Mouse (Mus musculus) intestine, embryonic 14.5 days (tissue): ENCODE measurements at regions not wholly inside any gene's neighbourhood (a gene's known extent, or its start where the extent isn't known, plus 50 kb on each side); places are given as distances from the start of the nearest gene placed in this dataset.

Experiments
- ATAC-seq: fragments of 200-750 bp; cut with Nextera tagmentation; replicated peaks from 2 replicates; pipeline ENCODE4 v1.8.0; 2017; ENCODE audit warnings: low read depth, moderate number of reproducible peaks, moderate TSS enrichment, moderate library complexity; ENCODE audit not compliant: low FRiP score, low TSS enrichment
- DNase-seq: peaks from one replicate; pipeline ENCODE4 v3.0.0-alpha.2; 2018; ENCODE audit warnings: low spot score
- H3K27ac ChIP-seq: fragments of 300-500 bp; sonication (generic); 2 replicates; pipeline ENCODE4 v1.5.1; 2014; ENCODE audit warnings: low read depth, mild to moderate bottlenecking, control low read depth
- H3K27me3 ChIP-seq: fragments of 300-500 bp; sonication (generic); replicated peaks from 2 replicates; pipeline ENCODE4 v1.6.1; 2014; ENCODE audit warnings: low read length, control low read depth; ENCODE audit not compliant: control insufficient read depth, insufficient read depth
- H3K36me3 ChIP-seq: fragments of 300-500 bp; sonication (generic); 2 replicates; pipeline ENCODE4 v1.6.1; 2014; ENCODE audit warnings: low read length, control low read depth; ENCODE audit not compliant: control insufficient read depth, insufficient read depth
- H3K4me1 ChIP-seq: fragments of 300-500 bp; sonication (generic); replicated peaks from 2 replicates; pipeline ENCODE4 v1.6.1; 2014; ENCODE audit warnings: low read length, control low read depth, mixed read lengths; ENCODE audit not compliant: control insufficient read depth, insufficient read depth
- H3K4me2 ChIP-seq: fragments of 300-500 bp; sonication (generic); 2 replicates; pipeline ENCODE4 v1.6.1; 2014; ENCODE audit warnings: low read length
- H3K4me3 ChIP-seq: fragments of 300-500 bp; sonication (generic); 2 replicates; pipeline ENCODE4 v1.5.1; 2014; ENCODE audit warnings: low read depth, low read length, control low read depth, mixed read lengths
- H3K9ac ChIP-seq: fragments of 300-500 bp; sonication (generic); 2 replicates; pipeline ENCODE4 v1.6.1; 2014; ENCODE audit warnings: mild to moderate bottlenecking, low read length
- H3K9me3 ChIP-seq: fragments of 300-500 bp; sonication (generic); 2 replicates; pipeline ENCODE4 v1.6.1; 2016; ENCODE audit warnings: low read length, control low read depth; ENCODE audit not compliant: control insufficient read depth
- WGBS: fragments of 180-500 bp; shearing (Covaris S2); extraction: QIAGEN DNeasy Blood & Tissue Kit; methylation state at CpG from one replicate; pipeline ENCODE4 v1.1.7; 2014; 5-methylcytosine and 5-hydroxymethylcytosine counted together

DNA sequence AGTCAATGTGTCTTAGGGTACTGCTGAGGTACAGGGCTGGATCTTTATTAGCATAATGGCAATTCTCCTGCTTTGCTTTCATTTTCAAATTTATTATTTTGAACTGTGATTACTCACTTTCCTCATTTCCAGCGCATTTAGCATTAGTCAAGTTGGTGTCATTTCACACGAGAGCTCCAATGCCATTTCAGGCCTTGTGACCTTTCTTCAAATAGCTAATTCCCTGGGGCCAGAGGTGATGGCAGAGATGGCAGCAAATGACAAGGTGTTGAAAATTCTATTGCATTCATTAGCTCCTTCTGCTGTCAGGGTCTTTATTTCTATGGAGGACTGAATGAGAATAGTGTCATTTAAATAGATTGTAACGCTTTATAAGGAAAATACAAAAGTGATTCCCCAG, 300.9 kb upstream of the Dcn start:
- Histone ChIP-seq H3K9ac (no peak overlapping the region), H3K4me3 (no peak overlapping the region), H3K27ac (no peak overlapping the region), H3K36me3 (no peaks in the 10 kb centered on the region), H3K9me3 (no peaks in the 10 kb centered on the region), H3K27me3 (no peaks in the 10 kb centered on the region), H3K4me2 (no peak overlapping the region), H3K4me1 (no peaks in the 10 kb centered on the region)
- DNase-seq, result no peak
- ATAC-seq, result no peak
- 72% methylated on average over 3 of the region's 3 CpGs for WGBS

- Histone ChIP-seq H3K4me1 (no peaks in the 10 kb centered on the region), H3K9ac (no peak overlapping the region)
- no peak for ATAC-seq
Observed at GRCm38 (mm10) chr10:97189696-97190095, 289.7 kb upstream of the Dcn start.

DNA sequence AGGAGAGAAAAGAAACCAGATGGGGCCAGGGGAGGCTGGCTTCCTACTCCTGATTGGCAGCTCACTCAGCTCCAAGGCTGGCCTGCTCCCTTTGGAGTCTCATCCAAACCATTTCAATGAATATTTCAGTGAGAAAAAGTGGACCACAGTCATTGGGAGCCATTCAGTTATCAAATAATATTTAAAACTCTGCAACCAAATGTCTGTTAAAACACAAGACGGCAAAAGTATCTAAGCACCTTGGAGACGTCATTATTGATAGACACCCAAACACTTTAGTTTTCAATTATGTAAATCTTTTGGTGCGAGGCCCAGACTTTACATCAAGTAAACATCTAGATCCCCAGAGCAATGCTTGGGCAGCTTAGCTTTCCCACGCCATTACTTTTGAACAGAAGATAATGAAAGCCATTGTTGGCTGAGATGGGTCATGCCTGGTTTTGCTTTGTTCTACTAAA, 268.1 kb upstream of the Dcn start:
- ATAC-seq, result no peak
- Histone ChIP-seq H3K36me3 (no peaks in the 10 kb centered on the region), H3K9ac (no peak overlapping the region), H3K27me3 (no peaks in the 10 kb centered on the region), H3K27ac (no peak overlapping the region), H3K4me2 (no peak overlapping the region), H3K4me1 (peaks cover 3% of the 10 kb centered on the region; the same call in 1 of the 2 replicates), H3K9me3 (no peaks in the 10 kb centered on the region), H3K4me3 (no peak overlapping the region)
- WGBS, result 72% methylated on average over 4 of the region's 4 CpGs
- no peak for DNase-seq

More at GRCm38 (mm10) chr10:97189696-97190095, 289.7 kb upstream of the Dcn start:
- no peak overlapping the region for H3K27ac ChIP-seq
- H3K4me3 ChIP-seq, result no peak overlapping the region
- H3K36me3 ChIP-seq, result no peaks in the 10 kb centered on the region
- no peaks in the 10 kb centered on the region for H3K27me3 ChIP-seq
- no peak for DNase-seq
- H3K4me2 ChIP-seq, result no peak overlapping the region
- no peaks in the 10 kb centered on the region for H3K9me3 ChIP-seq

DNA sequence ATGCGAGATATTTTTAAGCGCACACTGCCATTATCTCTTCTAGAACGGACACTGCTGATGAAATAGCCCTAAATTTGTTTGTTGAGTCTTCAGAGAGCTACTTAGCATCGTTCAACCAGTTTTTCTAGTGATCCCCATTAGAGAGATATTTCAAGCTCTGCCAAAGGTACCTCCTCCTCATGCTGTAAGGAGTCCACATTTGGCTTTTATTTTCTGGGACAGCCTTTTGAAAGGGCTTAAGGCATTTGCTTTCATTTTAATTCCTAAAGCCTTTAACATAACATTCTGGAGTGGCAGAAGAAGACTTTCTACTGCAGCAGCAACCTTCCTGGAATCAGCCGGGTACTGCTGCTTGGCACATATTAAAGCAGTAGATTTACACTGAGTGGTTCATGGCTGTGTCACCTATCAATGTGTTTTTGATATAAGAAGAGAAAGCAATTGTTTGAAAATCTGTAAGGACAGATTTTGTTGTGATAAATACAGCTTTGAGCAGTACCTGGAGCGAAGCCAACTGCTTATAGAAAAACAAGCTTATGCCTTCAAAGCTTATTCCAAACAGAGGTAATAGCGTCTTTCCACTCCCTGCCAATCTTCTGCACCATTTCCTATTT, 267.5 kb upstream of the Dcn start:
- H3K36me3 ChIP-seq, result no peaks in the 10 kb centered on the region
- no peak overlapping the region for H3K4me3 ChIP-seq
- H3K9me3 ChIP-seq, result no peaks in the 10 kb centered on the region
- no peak overlapping the region for H3K4me2 ChIP-seq
- no peak overlapping the region for H3K27ac ChIP-seq
- no peak for DNase-seq
- H3K27me3 ChIP-seq, result no peaks in the 10 kb centered on the region
- H3K4me1 ChIP-seq, result peaks cover 3% of the 10 kb centered on the region; the same call in 1 of the 2 replicates
- no peak for ATAC-seq
- WGBS, result 78% methylated on average over 7 of the region's 7 CpGs
- H3K9ac ChIP-seq, result no peak overlapping the region

GRCm38 (mm10) chr10:97219474-97219873, 259.9 kb upstream of the Dcn start:
- WGBS, result 58% methylated on average over 3 of the region's 3 CpGs
- ATAC-seq, result no peak

GRCm38 (mm10) chr10:97220431-97220830, 259.0 kb upstream of the Dcn start:
- no peaks in the 10 kb centered on the region for H3K4me1 ChIP-seq
- ATAC-seq, result peak; percentile 85
- 54% methylated on average over 3 of the region's 3 CpGs for whole genome bisulfite sequencing
- H3K4me2 ChIP-seq, result no peak overlapping the region
- no peaks in the 10 kb centered on the region for H3K36me3 ChIP-seq
- no peak for DNase-seq
- no peak overlapping the region for H3K27ac ChIP-seq
- H3K9me3 ChIP-seq, result no peaks in the 10 kb centered on the region
- no peak overlapping the region for H3K4me3 ChIP-seq
- H3K9ac ChIP-seq, result no peak overlapping the region
- H3K27me3 ChIP-seq, result no peaks in the 10 kb centered on the region

More at GRCm38 (mm10) chr10:97219474-97219873, 259.9 kb upstream of the Dcn start:
- Histone ChIP-seq H3K4me1 (no peaks in the 10 kb centered on the region), H3K9me3 (no peaks in the 10 kb centered on the region), H3K4me2 (no peak overlapping the region), H3K4me3 (no peak overlapping the region), H3K27me3 (no peaks in the 10 kb centered on the region), H3K27ac (no peak overlapping the region), H3K9ac (no peak overlapping the region), H3K36me3 (no peaks in the 10 kb centered on the region)
- no peak for DNase-seq

DNA sequence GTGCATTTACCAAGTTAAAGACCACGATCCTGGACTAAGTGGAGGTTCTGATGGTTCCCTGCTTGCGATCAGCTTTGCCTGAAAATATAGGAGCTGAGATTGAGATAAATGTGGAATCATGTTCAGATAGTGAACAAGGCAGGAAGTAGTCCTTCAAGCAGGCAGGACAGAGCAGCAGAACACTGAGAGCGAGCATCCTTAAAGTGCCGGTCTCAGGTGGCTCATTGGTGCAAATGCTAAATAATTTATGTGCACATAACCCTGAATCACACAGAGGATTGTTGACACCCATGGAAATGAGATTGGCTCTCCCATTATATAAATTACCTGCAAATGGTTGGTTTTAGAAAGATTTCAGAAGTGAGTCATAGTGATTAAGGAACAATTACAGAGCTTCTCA, 243.8 kb upstream of the Dcn start:
- WGBS, result 62% methylated on average over 4 of the region's 4 CpGs
- no peak overlapping the region for H3K27ac ChIP-seq
- no peak overlapping the region for H3K4me2 ChIP-seq
- no peak for DNase-seq
- no peak overlapping the region for H3K9ac ChIP-seq
- H3K4me1 ChIP-seq, result no peaks in the 10 kb centered on the region
- H3K9me3 ChIP-seq, result no peaks in the 10 kb centered on the region
- H3K4me3 ChIP-seq, result no peak overlapping the region
- H3K27me3 ChIP-seq, result no peaks in the 10 kb centered on the region
- no peaks in the 10 kb centered on the region for H3K36me3 ChIP-seq
- ATAC-seq, result no peak

GRCm38 (mm10) chr10:97241476-97241875, 237.9 kb upstream of the Dcn start:
- Histone ChIP-seq H3K27ac (no peak overlapping the region), H3K9ac (no peak overlapping the region), H3K4me2 (no peak overlapping the region), H3K4me3 (no peak overlapping the region), H3K4me1 (no peaks in the 10 kb centered on the region), H3K27me3 (no peaks in the 10 kb centered on the region), H3K9me3 (no peaks in the 10 kb centered on the region), H3K36me3 (no peaks in the 10 kb centered on the region)
- DNase-seq, result no peak
- no peak for ATAC-seq
- 81% methylated on average over 2 of the region's 2 CpGs for WGBS

DNA sequence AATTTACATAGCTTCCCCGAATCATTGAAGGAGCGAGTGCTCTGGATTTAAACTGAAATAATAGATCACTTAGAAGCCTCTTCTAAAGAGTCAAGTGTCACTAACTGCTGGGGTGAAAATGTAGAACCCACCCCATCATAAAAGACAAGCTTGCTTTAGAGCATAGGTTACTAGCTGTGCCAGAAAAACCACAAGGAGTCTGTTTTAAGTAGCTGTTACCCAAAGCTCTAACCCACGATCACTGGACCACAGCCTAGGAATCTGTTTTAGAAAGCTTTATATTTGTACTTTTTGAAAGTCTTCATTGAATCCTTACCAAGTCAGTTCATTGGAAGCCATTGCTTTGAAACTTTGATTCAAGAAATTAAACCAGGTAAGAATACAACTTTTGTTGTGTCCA, 233.7 kb upstream of the Dcn start:
- no peak for DNase-seq
- no peak overlapping the region for H3K4me2 ChIP-seq
- no peaks in the 10 kb centered on the region for H3K36me3 ChIP-seq
- no peak overlapping the region for H3K27ac ChIP-seq
- no peaks in the 10 kb centered on the region for H3K4me1 ChIP-seq
- no peak overlapping the region for H3K4me3 ChIP-seq
- WGBS, result 91% methylated on average over 3 of the region's 3 CpGs
- no peaks in the 10 kb centered on the region for H3K9me3 ChIP-seq
- H3K27me3 ChIP-seq, result no peaks in the 10 kb centered on the region
- ATAC-seq, result no peak
- no peak overlapping the region for H3K9ac ChIP-seq
